Mouse (Mus musculus): ENCODE measurements around the gene Nr4a1.

Gene Nr4a1

DNA sequence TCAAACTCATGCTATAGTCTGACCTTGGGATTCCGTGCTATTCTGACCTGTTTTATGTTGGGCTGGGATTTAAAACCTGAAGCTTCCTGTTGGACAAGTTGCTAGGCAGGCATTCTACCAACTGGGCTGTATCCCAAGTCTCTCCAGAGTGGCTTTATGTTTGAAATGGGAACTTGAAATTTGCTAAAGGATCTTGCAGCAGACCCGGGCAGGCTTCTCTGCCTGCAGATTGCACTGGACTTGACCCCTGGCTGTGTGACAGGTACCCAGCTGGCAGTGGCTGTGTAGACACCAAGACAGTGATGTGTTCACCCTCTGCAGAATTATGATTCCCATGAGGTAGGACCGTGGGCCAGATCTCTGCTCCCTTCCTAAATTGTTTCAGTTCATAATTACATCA lies 37.9 kb downstream of the Nr4a1 start:
- no peak for DNase-seq

DNA sequence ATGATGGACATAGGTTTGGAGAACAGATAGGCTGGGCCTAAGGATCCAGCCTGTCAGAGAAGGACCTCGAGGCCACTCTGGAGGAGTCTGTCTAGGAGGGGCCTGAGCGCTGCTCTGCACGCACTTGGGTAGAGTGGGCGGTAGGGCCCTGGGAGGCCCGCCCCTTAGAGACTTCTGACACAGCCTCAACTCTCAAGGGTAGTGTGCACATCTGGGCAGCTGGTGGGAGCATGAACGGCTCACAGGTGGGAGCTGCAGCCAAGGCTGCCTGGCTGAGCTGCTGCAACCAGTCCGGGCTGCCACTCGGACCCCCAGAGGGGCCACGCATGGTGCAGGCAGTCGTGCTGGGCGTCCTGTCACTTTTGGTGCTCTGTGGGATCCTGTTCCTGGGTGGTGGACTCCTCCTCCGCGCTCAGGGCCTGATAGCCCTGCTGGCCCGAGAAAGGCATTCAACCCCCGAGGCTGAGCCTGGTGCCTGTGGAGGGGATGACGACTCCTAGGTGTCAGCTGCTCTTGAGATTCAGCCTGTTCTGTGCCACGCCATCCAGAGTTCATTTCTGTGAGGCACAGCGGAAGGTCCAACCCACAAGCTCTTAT lies 39.1 kb downstream of the Nr4a1 start, which contains the start of gene 6030408B16Rik:
6030408B16Rik (plus strand) TSS at position 188 of the 597 bp plus-strand sequence.
- no peak for DNase-seq

- DNase-seq = no peak
These were observed 40.2 kb downstream of the Nr4a1 start for GRCm38 (mm10) chr15:101294028-101294894.

DNA sequence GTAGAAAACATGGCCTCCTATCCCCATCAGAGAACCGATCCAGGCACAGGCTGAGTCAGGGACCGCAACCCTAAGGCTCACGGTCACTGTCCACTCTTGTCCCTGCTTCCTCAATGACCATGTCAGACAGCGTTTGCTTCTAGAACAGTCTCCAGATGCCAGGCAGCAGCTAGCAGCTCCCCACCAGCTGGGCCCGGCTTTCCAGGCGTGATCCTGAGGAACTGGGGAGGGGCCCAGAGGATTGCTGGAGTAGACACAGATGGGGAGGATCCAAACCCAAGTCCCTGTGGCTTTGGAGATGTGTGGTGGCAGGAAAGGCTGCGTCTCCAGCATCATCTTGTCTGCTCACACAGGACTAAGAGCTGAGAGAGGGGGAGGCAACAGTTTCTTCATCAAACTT lies 41.0 kb downstream of the Nr4a1 start:
- no peak for DNase-seq

GRCm38 (mm10) chr15:101295616-101296015 lies 41.5 kb downstream of the Nr4a1 start:
- no peak for DNase-seq

- DNase-seq = no peak
These were observed 42.0 kb downstream of the Nr4a1 start for GRCm38 (mm10) chr15:101296091-101296490.

DNA sequence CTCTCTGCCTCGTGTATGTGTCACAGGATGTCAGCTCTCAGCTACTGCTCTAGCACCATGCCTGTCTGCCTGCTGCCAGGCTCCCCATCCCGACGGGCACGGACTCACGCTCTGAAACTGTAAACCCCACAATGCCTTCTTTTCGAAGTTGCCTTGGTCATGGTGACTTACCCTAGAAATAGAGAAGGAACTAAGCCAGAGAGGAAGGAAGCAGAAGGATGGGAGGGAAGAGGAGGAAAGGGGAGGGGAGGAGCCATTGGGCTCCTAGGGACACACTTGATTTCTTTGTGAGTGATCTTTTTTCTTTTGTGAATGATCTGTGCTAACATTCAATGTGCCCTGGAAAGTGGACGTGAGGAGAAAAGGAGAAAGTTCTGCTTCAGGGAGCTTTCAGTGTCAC lies 43.9 kb downstream of the Nr4a1 start:
- DNase-seq = no peak

GRCm38 (mm10) chr15:101298550-101298949 lies 44.5 kb downstream of the Nr4a1 start:
- DNase-seq = no peak

GRCm38 (mm10) chr15:101299480-101299960 lies 45.5 kb downstream of the Nr4a1 start:
- DNase-seq = no peak

DNA sequence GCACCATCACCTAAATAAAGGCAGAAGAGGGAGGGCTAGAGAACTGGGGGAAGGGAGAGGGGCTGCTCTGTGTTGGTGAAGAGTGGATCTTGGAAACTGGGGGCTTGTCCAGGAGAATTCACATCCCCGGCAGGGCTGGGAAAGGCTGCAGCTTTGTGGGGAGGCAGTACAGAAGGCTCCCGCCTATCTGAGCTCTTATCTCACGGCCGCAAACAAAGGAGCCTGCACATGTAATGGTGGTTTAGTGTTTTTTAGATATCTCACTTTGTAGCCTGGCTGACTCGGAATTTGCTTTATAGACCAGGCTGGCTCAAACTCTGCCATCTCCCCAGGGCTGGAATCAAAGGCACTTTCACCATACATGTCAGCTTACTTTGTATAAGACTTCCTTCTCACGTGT lies 46.1 kb downstream of the Nr4a1 start:
- no peak for DNase-seq

- DNase-seq = no peak
These were observed 48.1 kb downstream of the Nr4a1 start for GRCm38 (mm10) chr15:101302201-101302600.

GRCm38 (mm10) chr15:101303830-101304229 lies 49.8 kb downstream of the Nr4a1 start:
- DNase-seq = no peak

- DNase-seq = peak; percentile 73
These were observed 52.4 kb downstream of the Nr4a1 start for GRCm38 (mm10) chr15:101306459-101306858.

GRCm38 (mm10) chr15:101308440-101309348 lies 54.6 kb downstream of the Nr4a1 start:
- DNase-seq = no peak

GRCm38 (mm10) chr15:101309493-101309892 lies 55.4 kb downstream of the Nr4a1 start:
- no peak for DNase-seq

- DNase-seq = peak; percentile 64
These were observed 57.2 kb downstream of the Nr4a1 start for GRCm38 (mm10) chr15:101311087-101311770.

DNA sequence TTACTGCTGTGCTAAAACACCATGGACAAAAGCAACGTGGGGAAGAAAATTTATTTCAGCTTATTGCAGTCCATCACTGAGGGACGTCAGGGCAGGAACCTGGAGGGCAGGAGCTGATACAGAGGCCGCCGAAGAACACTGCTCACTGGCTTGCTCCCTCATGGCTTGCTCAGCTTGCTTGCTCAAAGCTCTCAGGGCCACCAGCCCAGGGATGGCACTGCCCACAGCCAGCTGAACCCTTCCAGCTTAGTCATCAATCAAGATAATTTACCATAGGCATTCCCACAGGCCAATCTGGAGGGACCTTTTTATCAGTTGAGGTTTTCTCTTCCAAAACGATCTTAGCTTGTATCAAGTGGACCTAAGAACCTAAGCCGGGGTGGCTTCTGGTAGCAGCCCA lies 57.9 kb downstream of the Nr4a1 start:
- no peak for DNase-seq

DNA sequence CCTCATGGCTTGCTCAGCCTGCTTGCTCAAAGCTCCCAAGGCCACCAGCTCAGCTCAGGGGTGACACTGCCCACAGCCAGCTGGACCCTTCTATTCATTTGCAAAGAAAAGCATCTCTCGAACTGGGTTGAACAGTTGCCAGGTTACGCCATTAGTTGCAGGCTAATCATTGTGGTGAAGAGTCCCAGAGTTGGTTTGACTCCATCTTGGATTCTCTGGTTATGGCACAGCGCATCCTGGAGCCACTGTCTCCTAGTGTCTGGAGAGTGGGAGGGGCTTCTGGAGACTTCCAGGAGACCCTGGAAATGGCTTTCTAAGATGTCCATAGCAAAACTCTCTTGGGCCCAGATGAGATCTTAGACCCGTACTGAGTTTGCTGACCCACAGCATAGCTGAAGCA lies 61.3 kb downstream of the Nr4a1 start:
- no peak for DNase-seq

DNA sequence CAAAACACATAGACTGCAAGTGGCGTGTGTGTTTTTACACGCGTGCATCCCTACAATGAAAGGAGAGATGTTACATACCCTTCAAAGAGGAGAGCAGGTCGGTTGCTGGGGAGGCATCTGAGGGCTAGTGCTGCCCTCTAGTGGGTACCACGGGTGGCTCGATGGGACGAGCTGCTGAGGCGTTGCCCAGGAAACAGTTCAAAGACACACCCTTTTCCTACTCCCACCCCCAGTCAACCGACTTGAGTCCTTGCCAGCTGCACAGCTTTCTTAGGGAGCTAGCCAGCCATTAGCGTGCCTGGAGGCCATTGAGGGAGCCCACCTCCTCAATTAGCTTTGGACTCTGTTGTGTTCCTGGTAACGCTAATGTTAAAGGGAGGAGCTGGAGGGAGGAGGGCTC lies 61.8 kb downstream of the Nr4a1 start:
- DNase-seq = peak; percentile 93

GRCm38 (mm10) chr15:101316279-101316912 lies 62.3 kb downstream of the Nr4a1 start:
- no peak for DNase-seq

GRCm38 (mm10) chr15:101316913-101317813 lies 63.1 kb downstream of the Nr4a1 start:
- no peak for DNase-seq

Data from right cerebral cortex, adult 18-20 months (tissue).